Mouse (Mus musculus): ENCODE data around the gene 4930595D18Rik. TPM values are rescaled to one million over a fixed set of nuclear protein-coding genes. Genes with fewer than 3 reads are reported as not detected.

The 4930595D18Rik gene
- under 1 TPM; 0.60 to 0.86 TPM for polyA plus RNA-seq (2017; shearing (Covaris generic))

DNA sequence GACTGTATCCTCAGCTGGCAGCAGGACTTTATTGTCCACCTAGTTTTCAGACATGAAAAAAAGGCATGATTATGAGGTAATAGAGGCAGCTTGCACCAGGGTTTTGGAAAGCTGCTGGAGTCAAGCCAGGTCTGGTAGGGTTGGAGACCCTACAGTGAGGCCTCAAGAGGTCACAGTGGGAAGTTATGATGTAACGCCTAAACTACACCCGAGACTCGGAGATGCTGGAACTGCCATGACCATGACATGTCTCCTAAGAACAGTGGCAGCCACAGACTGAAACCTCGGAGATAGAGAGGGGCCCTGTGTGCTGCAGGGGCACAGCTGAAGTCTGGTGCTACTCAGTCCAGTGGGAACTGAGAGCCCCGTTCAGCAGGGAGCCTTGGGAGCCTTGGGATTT, at the start of gene 4930595D18Rik:
Gene 4930595D18Rik, minus strand, starts transcription at position 16 of the 400 bp plus-strand sequence.

DNA sequence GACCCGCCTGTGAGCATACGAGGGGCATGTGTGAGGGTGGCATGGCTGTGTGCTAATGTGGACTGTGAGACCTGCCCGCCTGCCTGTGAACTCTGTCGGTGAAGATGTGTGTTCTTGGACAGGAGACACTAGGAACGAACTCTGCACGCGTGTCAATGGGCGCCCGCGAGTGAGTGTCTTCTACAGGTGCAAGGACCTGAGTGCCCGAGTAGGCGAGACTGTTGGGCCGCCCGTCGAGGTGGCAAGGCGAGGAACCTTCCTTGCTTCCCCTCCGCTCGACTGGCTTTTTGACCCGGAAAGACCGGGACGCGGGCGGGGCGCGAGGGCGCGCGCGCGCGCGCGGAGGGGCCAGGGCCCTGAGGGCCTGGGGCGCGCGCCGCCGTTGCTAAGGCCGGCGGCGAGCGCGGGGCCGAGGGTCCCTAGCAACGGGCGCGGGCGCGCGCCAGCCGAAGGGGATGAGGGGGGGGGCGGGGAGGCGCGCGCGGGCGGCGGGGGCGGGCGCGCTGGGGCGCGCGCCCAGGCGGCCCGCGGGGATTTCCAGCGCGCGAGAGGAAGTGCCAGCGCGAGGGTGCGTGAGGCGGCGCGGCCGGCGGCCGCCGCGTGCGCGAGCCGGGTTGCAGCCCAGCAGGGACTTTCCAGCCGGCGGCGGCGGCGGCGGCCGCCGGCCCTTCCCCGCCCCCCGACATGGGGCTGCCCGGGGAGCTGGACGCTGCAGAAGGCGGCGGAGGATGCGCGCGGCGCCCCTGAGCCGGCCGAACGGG, 18.3 kb downstream of the 4930595D18Rik start, which contains the start of gene Traf3:
Gene Traf3, plus strand, starts transcription at position 540 of the 761 bp plus-strand sequence.

Other genes with a start within 250 kb of the 4930595D18Rik start
- 1 to 10 TPM; 2.5 to 7.4 TPM for gene Ankrd9, start 205.5 kb downstream of the 4930595D18Rik start, polyA plus RNA-seq (2017; shearing (Covaris generic))
- 10 to 100 TPM; 33.1 to 39.2 TPM for gene Rcor1, start 145.1 kb downstream of the 4930595D18Rik start, polyA plus RNA-seq (2017; shearing (Covaris generic))
- 10 to 100 TPM; 25.0 to 31.3 TPM for gene Traf3, start 18.1 kb downstream of the 4930595D18Rik start, polyA plus RNA-seq (2017; shearing (Covaris generic))
- gene Amn, start 86.6 kb upstream of the 4930595D18Rik start, polyA plus RNA-seq (2017; shearing (Covaris generic)) = under 1 TPM in 1 of 2 experiments, not detected in 1; 0.57 TPM
- gene Cdc42bpb, start 193.2 kb upstream of the 4930595D18Rik start, polyA plus RNA-seq (2017; shearing (Covaris generic)) = 1 to 10 TPM; 1.4 to 1.7 TPM
- gene Lbhd2, start 222.3 kb upstream of the 4930595D18Rik start, polyA plus RNA-seq (2017; shearing (Covaris generic)) = 1 to 10 TPM in 1 of 2 experiments, under 1 TPM in 1; 0.57 to 1.1 TPM
- gene Exoc3l4, start 232.5 kb upstream of the 4930595D18Rik start, polyA plus RNA-seq (2017; shearing (Covaris generic)) = not detected